13 mouse cellular contexts compared by ENCODE assay signal in genomic region chr13:103986660-103987059, GRCm38 (mm10).
DNase-seq lines count a peak whose midpoint lies in the region; ATAC-seq lines count a peak whose summit lies in the region.
"Had no signal": no experiment of that assay in that cellular context is flagged by ENCODE, and none has a peak within 500 bp of the region (broad histone marks: within the 10 kb centered on the region; RNA-seq: fewer than 3 reads in every experiment).

No protein-coding gene starts in this region.

- H3K27ac ChIP-seq in embryonic facial prominence, embryonic 12.5 days = peak overlapping the region; percentile 88
- H3K27ac ChIP-seq in embryonic facial prominence, embryonic 10.5 days (replicated peaks) = no peak overlapping the region
- H3K27ac ChIP-seq in lung, embryonic 15.5 days = peak overlapping the region; percentile 76
- H3K27ac ChIP-seq in kidney, embryonic 14.5 days (ENCODE audit: low read depth, low read length) = peak overlapping the region; percentile 4; the same call in 1 of the 2 replicates
- peak overlapping the region; percentile 70 for H3K27ac ChIP-seq in stomach, embryonic 16.5 days (ENCODE audit: low read length)
- H3K27ac ChIP-seq: hindbrain, embryonic 10.5 days; liver, embryonic 14.5 days had no signal

- peak; percentile 72; the same call in 1 of the 2 replicates for ATAC-seq in embryonic facial prominence, embryonic 12.5 days (ENCODE audit: insufficient number of reproducible peaks, insufficient read depth, low FRiP score, low TSS enrichment)
- peak; percentile 82; the same call in 1 of the 2 replicates for ATAC-seq in lung, embryonic 15.5 days (ENCODE audit: borderline replicate concordance, extremely low read depth, low FRiP score, low TSS enrichment)
- peak; percentile 64; the same call in 1 of the 2 replicates for ATAC-seq in kidney, embryonic 14.5 days (ENCODE audit: low FRiP score, low TSS enrichment)
- ATAC-seq in stomach, embryonic 16.5 days (ENCODE audit: insufficient read depth, low FRiP score) = peak; percentile 84

- DNase-seq in embryonic facial prominence, embryonic 10.5 days (ENCODE audit: low spot score) = no peak
- no peak for DNase-seq in lung, postnatal 4 days
- no peak for DNase-seq in thymus, postnatal 36 days
- DNase-seq in embryo, embryonic 10 days (ENCODE audit: low spot score) = no peak
- DNase-seq: gastrocnemius, postnatal 14 days; right cerebral cortex, adult 18-20 months; thymus, postnatal 14 days had no signal

- H3K36me3 ChIP-seq in embryonic facial prominence, embryonic 12.5 days = no peaks in the 10 kb centered on the region
- no peaks in the 10 kb centered on the region for H3K36me3 ChIP-seq in embryonic facial prominence, embryonic 10.5 days (replicated peaks)
- no peaks in the 10 kb centered on the region; the same call in 1 of the 2 replicates for H3K36me3 ChIP-seq in lung, embryonic 15.5 days
- no peaks in the 10 kb centered on the region for H3K36me3 ChIP-seq in kidney, embryonic 14.5 days (ENCODE audit: control insufficient read depth, insufficient read depth, low read length)
- H3K36me3 ChIP-seq in stomach, embryonic 16.5 days (ENCODE audit: control insufficient read depth, insufficient read depth, low read length) = no peaks in the 10 kb centered on the region
- H3K36me3 ChIP-seq: hindbrain, embryonic 10.5 days had no signal

- no peaks in the 10 kb centered on the region for H3K27me3 ChIP-seq in embryonic facial prominence, embryonic 12.5 days
- peaks cover 7% of the 10 kb centered on the region for H3K27me3 ChIP-seq in embryonic facial prominence, embryonic 10.5 days (replicated peaks; ENCODE audit: low read depth, poor library complexity, severe bottlenecking)
- H3K27me3 ChIP-seq in lung, embryonic 15.5 days = no peaks in the 10 kb centered on the region
- H3K27me3 ChIP-seq in kidney, embryonic 14.5 days (ENCODE audit: control insufficient read depth, insufficient read depth, low read length) = no peaks in the 10 kb centered on the region
- H3K27me3 ChIP-seq in stomach, embryonic 16.5 days (ENCODE audit: control insufficient read depth, insufficient read depth, low read length) = no peaks in the 10 kb centered on the region

- WGBS in embryonic facial prominence, embryonic 12.5 days = 45% methylated on average over 4 of the region's 4 CpGs
- WGBS in embryonic facial prominence, embryonic 10.5 days = 85% methylated on average over 4 of the region's 4 CpGs
- 36% methylated on average over 4 of the region's 4 CpGs for WGBS in lung, embryonic 15.5 days
- 45% methylated on average over 4 of the region's 4 CpGs for WGBS in kidney, embryonic 14.5 days
- WGBS in stomach, embryonic 16.5 days = 38% methylated on average over 4 of the region's 4 CpGs

- H3K4me2 ChIP-seq in embryonic facial prominence, embryonic 12.5 days (replicated peaks) = no peak overlapping the region
- no peak overlapping the region for H3K4me2 ChIP-seq in lung, embryonic 15.5 days
- no peak overlapping the region for H3K4me2 ChIP-seq in kidney, embryonic 14.5 days (replicated peaks; ENCODE audit: low read depth, low read length)
- H3K4me2 ChIP-seq in stomach, embryonic 16.5 days (ENCODE audit: low read depth, low read length) = no peak overlapping the region

- no peak overlapping the region for H3K9ac ChIP-seq in embryonic facial prominence, embryonic 12.5 days
- no peak overlapping the region for H3K9ac ChIP-seq in lung, embryonic 15.5 days
- H3K9ac ChIP-seq in kidney, embryonic 14.5 days (ENCODE audit: low read depth, low read length) = no peak overlapping the region
- H3K9ac ChIP-seq in stomach, embryonic 16.5 days (ENCODE audit: low read length) = no peak overlapping the region
- H3K9ac ChIP-seq: liver, embryonic 14.5 days had no signal

- H3K9me3 ChIP-seq in embryonic facial prominence, embryonic 12.5 days = peaks cover 5% of the 10 kb centered on the region; the same call in 1 of the 2 replicates
- H3K9me3 ChIP-seq in embryonic facial prominence, embryonic 10.5 days = peaks cover 19% of the 10 kb centered on the region
- H3K9me3 ChIP-seq in lung, embryonic 15.5 days = no peaks in the 10 kb centered on the region
- peaks cover 6% of the 10 kb centered on the region for H3K9me3 ChIP-seq in kidney, embryonic 14.5 days (ENCODE audit: control insufficient read depth, low read length)
- H3K9me3 ChIP-seq in stomach, embryonic 16.5 days (replicated peaks; ENCODE audit: control insufficient read depth, low read length) = peaks cover 7% of the 10 kb centered on the region; the same call in 1 of the 2 replicates

- H3K4me1 ChIP-seq in embryonic facial prominence, embryonic 12.5 days = peaks cover 7% of the 10 kb centered on the region
- H3K4me1 ChIP-seq in embryonic facial prominence, embryonic 10.5 days = no peaks in the 10 kb centered on the region
- H3K4me1 ChIP-seq in lung, embryonic 15.5 days = peaks cover 16% of the 10 kb centered on the region
- H3K4me1 ChIP-seq in kidney, embryonic 14.5 days (ENCODE audit: control insufficient read depth, insufficient read depth, low read length) = no peaks in the 10 kb centered on the region
- peaks cover 9% of the 10 kb centered on the region for H3K4me1 ChIP-seq in stomach, embryonic 16.5 days (ENCODE audit: control insufficient read depth, insufficient read depth, low read length)
- H3K4me1 ChIP-seq: hindbrain, embryonic 10.5 days had no signal

- no peak overlapping the region for H3K4me3 ChIP-seq in embryonic facial prominence, embryonic 12.5 days
- H3K4me3 ChIP-seq in embryonic facial prominence, embryonic 10.5 days = no peak overlapping the region
- no peak overlapping the region for H3K4me3 ChIP-seq in lung, embryonic 15.5 days
- H3K4me3 ChIP-seq in kidney, embryonic 14.5 days (ENCODE audit: low read length) = no peak overlapping the region
- no peak overlapping the region for H3K4me3 ChIP-seq in stomach, embryonic 16.5 days (replicated peaks; ENCODE audit: low read length)
- H3K4me3 ChIP-seq: hindbrain, embryonic 10.5 days had no signal
